Mouse (Mus musculus) forebrain, embryonic 10.5 days (tissue): Measurements from ENCODE around the gene Btg3. TPM values are rescaled to one million over a fixed set of nuclear protein-coding genes. Genes with fewer than 3 reads are reported as not detected.

Experiments
- DNase-seq: peaks from one replicate; pipeline ENCODE4 v3.0.0-alpha.2; 2017; ENCODE audit warnings: low spot score; ENCODE audit errors: extremely low spot score
- H3K27ac ChIP-seq: fragments of 300-500 bp; sonication (generic); 2 replicates; pipeline ENCODE4 v1.5.1; 2016; ENCODE audit warnings: mild to moderate bottlenecking
- H3K27me3 ChIP-seq: fragments of 300-500 bp; sonication (generic); 2 replicates; pipeline ENCODE4 v1.6.1; 2016; ENCODE audit warnings: mild to moderate bottlenecking; ENCODE audit not compliant: poor library complexity, severe bottlenecking
- H3K36me3 ChIP-seq: fragments of 300-500 bp; sonication (generic); replicated peaks from 2 replicates; pipeline ENCODE4 v1.6.1; 2016; ENCODE audit warnings: mild to moderate bottlenecking, moderate library complexity
- H3K4me1 ChIP-seq: fragments of 300-500 bp; sonication (generic); 2 replicates; pipeline ENCODE4 v1.6.1; 2016
- H3K4me3 ChIP-seq: fragments of 300-500 bp; sonication (generic); 2 replicates; pipeline ENCODE4 v1.5.1; 2016; ENCODE audit warnings: mild to moderate bottlenecking, moderate library complexity
- H3K9me3 ChIP-seq: fragments of 300-500 bp; sonication (generic); 2 replicates; pipeline ENCODE4 v1.6.1; 2016; ENCODE audit warnings: mild to moderate bottlenecking, moderate library complexity
- WGBS: fragments of 180-500 bp; shearing (Covaris S2); methylation state at CpG from one replicate; pipeline ENCODE4 v1.1.7; 2016; 5-methylcytosine and 5-hydroxymethylcytosine counted together
- polyA plus RNA-seq: library from polyadenylated mRNA; unstranded; fragments of >200 nt; fragmentation: Nextera tagmentation; extraction: Ambion mirVana; gene quantifications from 2 replicates; pipeline ENCODE4 v1.2.1, GENCODE M21; 2016

The Btg3 gene
- polyA plus RNA-seq, 1 experiment from 2014 or later: 40.2 TPM

GRCm38 (mm10) chr16:78309258-78309657 is 67.7 kb downstream of the Btg3 start:
- Histone ChIP-seq H3K27me3 (no peaks in the 10 kb centered on the region), H3K9me3 (no peaks in the 10 kb centered on the region), H3K27ac (no peak overlapping the region), H3K4me3 (no peak overlapping the region), H3K4me1 (peaks cover 53% of the 10 kb centered on the region), H3K36me3 (peaks cover 77% of the 10 kb centered on the region)
- no peak for DNase-seq
- WGBS: 90% methylated on average over 6 of the region's 6 CpGs

GRCm38 (mm10) chr16:78307476-78308192 is 69.4 kb downstream of the Btg3 start:
- no peak for DNase-seq
- no peak overlapping the region for H3K4me3 ChIP-seq
- peaks cover 85% of the 10 kb centered on the region for H3K36me3 ChIP-seq
- no peaks in the 10 kb centered on the region for H3K9me3 ChIP-seq
- no peaks in the 10 kb centered on the region for H3K27me3 ChIP-seq
- WGBS: 96% methylated on average over 16 of the region's 16 CpGs
- H3K4me1 ChIP-seq: peaks cover 53% of the 10 kb centered on the region
- no peak overlapping the region for H3K27ac ChIP-seq

- H3K36me3 ChIP-seq: peaks cover 77% of the 10 kb centered on the region
These were observed 70.4 kb downstream of the Btg3 start for GRCm38 (mm10) chr16:78306606-78307005.

GRCm38 (mm10) chr16:78305606-78306100 is 71.3 kb downstream of the Btg3 start:
- Histone ChIP-seq H3K4me1 (peaks cover 43% of the 10 kb centered on the region), H3K4me3 (no peak overlapping the region), H3K27ac (no peak overlapping the region), H3K27me3 (no peaks in the 10 kb centered on the region), H3K36me3 (peaks cover 69% of the 10 kb centered on the region), H3K9me3 (no peaks in the 10 kb centered on the region)
- DNase-seq: no peak
- 91% methylated on average over 12 of the region's 12 CpGs for WGBS

More at GRCm38 (mm10) chr16:78306606-78307005, 70.4 kb downstream of the Btg3 start:
- Histone ChIP-seq H3K4me1 (peaks cover 45% of the 10 kb centered on the region), H3K9me3 (no peaks in the 10 kb centered on the region), H3K27me3 (no peaks in the 10 kb centered on the region), H3K27ac (no peak overlapping the region), H3K4me3 (no peak overlapping the region)
- no peak for DNase-seq
- 90% methylated on average over 8 of the region's 8 CpGs for WGBS

GRCm38 (mm10) chr16:78302678-78303050 is 74.3 kb downstream of the Btg3 start:
- H3K27ac ChIP-seq: peak overlapping the region; percentile 97
- peaks cover 49% of the 10 kb centered on the region for H3K4me1 ChIP-seq
- H3K9me3 ChIP-seq: no peaks in the 10 kb centered on the region
- WGBS: 5% methylated on average over 10 of the region's 10 CpGs
- DNase-seq: peak; percentile 25
- peak overlapping the region; percentile 96 for H3K4me3 ChIP-seq
- H3K36me3 ChIP-seq: peaks cover 41% of the 10 kb centered on the region
- no peaks in the 10 kb centered on the region for H3K27me3 ChIP-seq

GRCm38 (mm10) chr16:78301831-78302677 is 74.9 kb downstream of the Btg3 start:
- no peaks in the 10 kb centered on the region for H3K27me3 ChIP-seq
- H3K4me3 ChIP-seq: peak overlapping the region; percentile 96
- no peak for DNase-seq
- H3K9me3 ChIP-seq: no peaks in the 10 kb centered on the region
- H3K4me1 ChIP-seq: peaks cover 46% of the 10 kb centered on the region
- under 1% methylated on average over 64 of the region's 65 CpGs for WGBS
- peaks cover 35% of the 10 kb centered on the region for H3K36me3 ChIP-seq
- H3K27ac ChIP-seq: peak overlapping the region; percentile 97

GRCm38 (mm10) chr16:78301183-78301830 is 75.7 kb downstream of the Btg3 start, which contains the start of gene Cxadr:
Gene Cxadr (plus strand): TSS chr16:78301489.
- peak; percentile 93 for DNase-seq
- Histone ChIP-seq H3K4me3 (peak within 1 kb of the TSS; percentile 96), H3K36me3 (peaks cover 29% of the 10 kb centered on the region), H3K27me3 (no peaks in the 10 kb centered on the region), H3K9me3 (no peaks in the 10 kb centered on the region), H3K27ac (peak within 1 kb of the TSS; percentile 97), H3K4me1 (peaks cover 47% of the 10 kb centered on the region)
- WGBS: under 1% methylated on average over 34 of the region's 34 CpGs

GRCm38 (mm10) chr16:78296114-78296513 is 80.9 kb downstream of the Btg3 start:
- Histone ChIP-seq H3K9me3 (no peaks in the 10 kb centered on the region), H3K27me3 (no peaks in the 10 kb centered on the region; the same call in 1 of the 2 replicates), H3K4me3 (no peak overlapping the region), H3K36me3 (no peaks in the 10 kb centered on the region), H3K27ac (peak overlapping the region; percentile 35; the same call in 1 of the 2 replicates), H3K4me1 (peaks cover 34% of the 10 kb centered on the region)
- DNase-seq: no peak
- WGBS: 67% methylated on average over 9 of the region's 9 CpGs

GRCm38 (mm10) chr16:78295601-78296000 is 81.4 kb downstream of the Btg3 start:
- Histone ChIP-seq H3K27ac (peak overlapping the region; percentile 35; the same call in 1 of the 2 replicates), H3K36me3 (no peaks in the 10 kb centered on the region), H3K4me1 (peaks cover 29% of the 10 kb centered on the region), H3K9me3 (no peaks in the 10 kb centered on the region), H3K27me3 (no peaks in the 10 kb centered on the region; the same call in 1 of the 2 replicates), H3K4me3 (no peak overlapping the region)
- 42% methylated on average over 4 of the region's 4 CpGs for WGBS
- no peak for DNase-seq

GRCm38 (mm10) chr16:78294606-78295275 is 82.3 kb downstream of the Btg3 start:
- Histone ChIP-seq H3K36me3 (no peaks in the 10 kb centered on the region), H3K27me3 (no peaks in the 10 kb centered on the region; the same call in 1 of the 2 replicates), H3K4me3 (no peak overlapping the region), H3K9me3 (no peaks in the 10 kb centered on the region), H3K27ac (no peak overlapping the region), H3K4me1 (peaks cover 21% of the 10 kb centered on the region)
- DNase-seq: no peak
- 52% methylated on average over 5 of the region's 5 CpGs for WGBS

- no peaks in the 10 kb centered on the region for H3K9me3 ChIP-seq
- no peak overlapping the region for H3K4me3 ChIP-seq
- H3K36me3 ChIP-seq: no peaks in the 10 kb centered on the region
- 87% methylated on average over 1 of the region's 1 CpGs for WGBS
- H3K27me3 ChIP-seq: no peaks in the 10 kb centered on the region; the same call in 1 of the 2 replicates
- peaks cover 18% of the 10 kb centered on the region for H3K4me1 ChIP-seq
- H3K27ac ChIP-seq: no peak overlapping the region
- DNase-seq: no peak
These were observed 82.9 kb downstream of the Btg3 start for GRCm38 (mm10) chr16:78294051-78294450.

- 0 out of 2 replicates have a peak, but pooled peaks cover 3% of the 10 kb centered on the region for H3K4me1 ChIP-seq
- no peak overlapping the region for H3K27ac ChIP-seq
- H3K36me3 ChIP-seq: no peaks in the 10 kb centered on the region
- DNase-seq: no peak
- H3K4me3 ChIP-seq: no peak overlapping the region
- H3K9me3 ChIP-seq: no peaks in the 10 kb centered on the region
- no peaks in the 10 kb centered on the region; the same call in 1 of the 2 replicates for H3K27me3 ChIP-seq
- 86% methylated on average over 5 of the region's 5 CpGs for WGBS
These were observed 93.8 kb downstream of the Btg3 start for GRCm38 (mm10) chr16:78283231-78283630.
